ENCODE assay signal across 11 mouse cellular contexts in genomic region chr6:101101709-101102654, GRCm38 (mm10).
A peak's percentile ranks its signal among the peaks of the same experiment; 100 is the strongest.
DNase-seq lines count a peak whose midpoint lies in the region; ATAC-seq and TF ChIP-seq lines count a peak whose summit lies in the region.
"Had no signal": no experiment of that assay in that cellular context is flagged by ENCODE, and none has a peak within 500 bp of the region (broad histone marks: within the 10 kb centered on the region; RNA-seq: fewer than 3 reads in every experiment).

No protein-coding gene starts in this region.

- no peak overlapping the region for H3K27ac ChIP-seq in midbrain, postnatal 0 days (ENCODE audit: low read depth, low read length)
- no peak overlapping the region for H3K27ac ChIP-seq in midbrain, embryonic 10.5 days (replicated peaks)
- no peak overlapping the region for H3K27ac ChIP-seq in liver, embryonic 11.5 days (ENCODE audit: low read depth, low read length)
- H3K27ac ChIP-seq in stomach, embryonic 16.5 days (ENCODE audit: low read length), result peak overlapping the region; percentile 34
- no peak overlapping the region for H3K27ac ChIP-seq in forebrain, embryonic 14.5 days (ENCODE audit: low read depth, low read length)

- 75% methylated on average over 14 of the region's 14 CpGs for WGBS in midbrain, postnatal 0 days
- 90% methylated on average over 14 of the region's 14 CpGs for WGBS in midbrain, embryonic 10.5 days
- WGBS in liver, embryonic 11.5 days, result 67% methylated on average over 14 of the region's 14 CpGs
- WGBS in stomach, embryonic 16.5 days, result 35% methylated on average over 14 of the region's 14 CpGs
- WGBS in forebrain, embryonic 14.5 days, result 76% methylated on average over 14 of the region's 14 CpGs

- no peaks in the 10 kb centered on the region for H3K36me3 ChIP-seq in midbrain, postnatal 0 days (ENCODE audit: insufficient read depth, low read length)
- no peaks in the 10 kb centered on the region for H3K36me3 ChIP-seq in midbrain, embryonic 10.5 days
- no peaks in the 10 kb centered on the region for H3K36me3 ChIP-seq in liver, embryonic 11.5 days (ENCODE audit: control insufficient read depth, insufficient read depth, low read length)
- no peaks in the 10 kb centered on the region for H3K36me3 ChIP-seq in stomach, embryonic 16.5 days (ENCODE audit: control insufficient read depth, insufficient read depth, low read length)
- no peaks in the 10 kb centered on the region for H3K36me3 ChIP-seq in forebrain, embryonic 14.5 days (ENCODE audit: control insufficient read depth, insufficient read depth, low read length)

- no peak overlapping the region for H3K4me2 ChIP-seq in midbrain, postnatal 0 days (ENCODE audit: low read depth, low read length, poor library complexity, severe bottlenecking)
- H3K4me2 ChIP-seq in liver, embryonic 11.5 days, result no peak overlapping the region
- peak overlapping the region; percentile 10; the same call in 1 of the 2 replicates for H3K4me2 ChIP-seq in stomach, embryonic 16.5 days (ENCODE audit: low read depth, low read length)
- no peak overlapping the region for H3K4me2 ChIP-seq in forebrain, embryonic 14.5 days (ENCODE audit: low read length)

- peak; percentile 31 for DNase-seq in midbrain, postnatal 0 days (ENCODE audit: low spot score)
- DNase-seq in midbrain, embryonic 10.5 days (ENCODE audit: low spot score), result no peak
- peak; percentile 47 for DNase-seq in kidney, adult 18-20 months
- DNase-seq in liver, embryonic 11.5 days (ENCODE audit: low spot score), result no peak
- no peak for DNase-seq in cerebellum, postnatal 25 days
- DNase-seq in forebrain, embryonic 14.5 days (ENCODE audit: low spot score), result no peak
- DNase-seq in thymus, postnatal 4 days, result no peak
- DNase-seq: heart, postnatal 4 days had no signal

- no peaks in the 10 kb centered on the region for H3K9me3 ChIP-seq in midbrain, postnatal 0 days (ENCODE audit: low read length)
- H3K9me3 ChIP-seq in midbrain, embryonic 10.5 days (replicated peaks), result no peaks in the 10 kb centered on the region
- H3K9me3 ChIP-seq in liver, embryonic 11.5 days (ENCODE audit: control insufficient read depth, low read length), result no peaks in the 10 kb centered on the region
- H3K9me3 ChIP-seq in stomach, embryonic 16.5 days (replicated peaks; ENCODE audit: control insufficient read depth, low read length), result no peaks in the 10 kb centered on the region
- H3K9me3 ChIP-seq in forebrain, embryonic 14.5 days (replicated peaks; ENCODE audit: control insufficient read depth, low read length), result no peaks in the 10 kb centered on the region

- no peak for ATAC-seq in midbrain, postnatal 0 days (ENCODE audit: low FRiP score)
- ATAC-seq in liver, embryonic 11.5 days (replicated peaks; ENCODE audit: low FRiP score), result peak; percentile 74; the same call in 1 of the 2 replicates
- peak; percentile 88 for ATAC-seq in stomach, embryonic 16.5 days (ENCODE audit: insufficient read depth, low FRiP score)
- no peak for ATAC-seq in forebrain, embryonic 14.5 days
- ATAC-seq: activated CD4-positive, CD25-positive, alpha-beta regulatory T cell, adult 4 months; lung, postnatal 0 days had no signal

- no peaks in the 10 kb centered on the region for H3K4me1 ChIP-seq in midbrain, postnatal 0 days (ENCODE audit: insufficient read depth, low read length)
- no peaks in the 10 kb centered on the region for H3K4me1 ChIP-seq in midbrain, embryonic 10.5 days
- H3K4me1 ChIP-seq in liver, embryonic 11.5 days (replicated peaks; ENCODE audit: control insufficient read depth, insufficient read depth, low read length), result no peaks in the 10 kb centered on the region
- 0 out of 2 replicates have a peak, but pooled peaks cover 5% of the 10 kb centered on the region for H3K4me1 ChIP-seq in stomach, embryonic 16.5 days (ENCODE audit: control insufficient read depth, insufficient read depth, low read length)
- H3K4me1 ChIP-seq in forebrain, embryonic 14.5 days (ENCODE audit: control insufficient read depth, insufficient read depth, low read length), result no peaks in the 10 kb centered on the region

- TF ChIP-seq CTCF in midbrain, postnatal 0 days (IDR thresholded peaks at IDR 0.05), result no peak

- H3K4me3 ChIP-seq in midbrain, postnatal 0 days (ENCODE audit: low read depth, low read length), result no peak overlapping the region
- H3K4me3 ChIP-seq in midbrain, embryonic 10.5 days, result no peak overlapping the region
- no peak overlapping the region for H3K4me3 ChIP-seq in liver, embryonic 11.5 days (ENCODE audit: low read depth, low read length)
- no peak overlapping the region for H3K4me3 ChIP-seq in stomach, embryonic 16.5 days (replicated peaks; ENCODE audit: low read length)
- H3K4me3 ChIP-seq in forebrain, embryonic 14.5 days (ENCODE audit: low read depth, low read length), result no peak overlapping the region

- H3K27me3 ChIP-seq in midbrain, postnatal 0 days (ENCODE audit: insufficient read depth, low read length), result no peaks in the 10 kb centered on the region
- no peaks in the 10 kb centered on the region for H3K27me3 ChIP-seq in midbrain, embryonic 10.5 days (ENCODE audit: low read depth, poor library complexity, severe bottlenecking)
- no peaks in the 10 kb centered on the region for H3K27me3 ChIP-seq in liver, embryonic 11.5 days (replicated peaks; ENCODE audit: control insufficient read depth, insufficient read depth, low read length)
- H3K27me3 ChIP-seq in stomach, embryonic 16.5 days (ENCODE audit: control insufficient read depth, insufficient read depth, low read length), result no peaks in the 10 kb centered on the region
- H3K27me3 ChIP-seq in forebrain, embryonic 14.5 days (replicated peaks; ENCODE audit: control insufficient read depth, insufficient read depth, low read length), result 0 out of 2 replicates have a peak, but pooled peaks cover 2% of the 10 kb centered on the region

- H3K9ac ChIP-seq in midbrain, postnatal 0 days (replicated peaks; ENCODE audit: low read length, poor library complexity, severe bottlenecking), result no peak overlapping the region
- no peak overlapping the region for H3K9ac ChIP-seq in liver, embryonic 11.5 days (ENCODE audit: low read depth, low read length)
- no peak overlapping the region for H3K9ac ChIP-seq in stomach, embryonic 16.5 days (ENCODE audit: low read length)
- no peak overlapping the region for H3K9ac ChIP-seq in forebrain, embryonic 14.5 days (ENCODE audit: low read length)

Comparison
In these comparisons a context has a peak if more than half of its experiments do, and no peak if none do; other contexts are left out.
1. DNase-seq: peak in midbrain, postnatal 0 days (single experiment) and kidney, adult 18-20 months (single experiment); none in midbrain, embryonic 10.5 days (single experiment), liver, embryonic 11.5 days (single experiment), cerebellum, postnatal 25 days (0 of 2), forebrain, embryonic 14.5 days (single experiment) and thymus, postnatal 4 days (single experiment).
2. ATAC-seq: peak in liver, embryonic 11.5 days (single experiment) and stomach, embryonic 16.5 days (single experiment); none in midbrain, postnatal 0 days (single experiment) and forebrain, embryonic 14.5 days (single experiment).